Mouse (Mus musculus) liver, adult (tissue): ENCODE data around the gene Proca1.

Source experiments
- GATA4 ChIP-seq: IDR thresholded peaks from 2 replicates; pipeline ENCODE4 v1.6.1; 2014; ENCODE audit warnings: mild to moderate bottlenecking, low read length; ENCODE audit not compliant: insufficient replicate concordance

The Proca1 gene

GRCm38 (mm10) chr11:78188331-78189233, 4.6 kb upstream of the Proca1 start, which contains the start of gene Rab34:
TSS of gene Rab34 (plus strand) at chr11:78188430.
- TF ChIP-seq GATA4: no peak

GRCm38 (mm10) chr11:78189234-78190040, 3.8 kb upstream of the Proca1 start:
- no peak for TF ChIP-seq GATA4

- no peak for TF ChIP-seq GATA4
Measured at GRCm38 (mm10) chr11:78190041-78190440, 3.2 kb upstream of the Proca1 start.

GRCm38 (mm10) chr11:78194411-78195100, 1.4 kb downstream of the Proca1 start:
- no peak for TF ChIP-seq GATA4

- TF ChIP-seq GATA4: no peak
Measured at GRCm38 (mm10) chr11:78195101-78195863, 2.1 kb downstream of the Proca1 start.

GRCm38 (mm10) chr11:78202372-78202771, 9.2 kb downstream of the Proca1 start:
- TF ChIP-seq GATA4: no peak

GRCm38 (mm10) chr11:78204287-78204686, 11.1 kb downstream of the Proca1 start:
- no peak for TF ChIP-seq GATA4

- no peak for TF ChIP-seq GATA4
Measured at GRCm38 (mm10) chr11:78205361-78206206, 12.4 kb downstream of the Proca1 start.

GRCm38 (mm10) chr11:78207190-78207589, 14.0 kb downstream of the Proca1 start:
- TF ChIP-seq GATA4: no peak

- no peak for TF ChIP-seq GATA4
Measured at GRCm38 (mm10) chr11:78209886-78210285, 16.7 kb downstream of the Proca1 start.

- no peak for TF ChIP-seq GATA4
Measured at GRCm38 (mm10) chr11:78210615-78211014, 17.4 kb downstream of the Proca1 start.

- TF ChIP-seq GATA4: no peak
Measured at GRCm38 (mm10) chr11:78211513-78211912, 18.3 kb downstream of the Proca1 start.

GRCm38 (mm10) chr11:78213086-78213817, 20.1 kb downstream of the Proca1 start:
- TF ChIP-seq GATA4: no peak
